9 mouse cellular contexts compared by ENCODE assay signal in genomic region chr10:127325454-127326016, GRCm38 (mm10). TPM values are rescaled to one million over a fixed set of nuclear protein-coding genes. Genes with fewer than 3 reads are reported as not detected.
A peak's percentile ranks its signal among the peaks of the same experiment; 100 is the strongest.
DNase-seq lines count a peak whose midpoint lies in the region; ATAC-seq lines count a peak whose summit lies in the region.
"Had no signal": no experiment of that assay in that cellular context is flagged by ENCODE, and none has a peak within 500 bp of the region (broad histone marks: within the 10 kb centered on the region; RNA-seq: fewer than 3 reads in every experiment).

No protein-coding gene starts in this region.

- H3K4me2 ChIP-seq in midbrain, embryonic 12.5 days (replicated peaks): peak overlapping the region; percentile 58; the same call in 1 of the 2 replicates

- H3K36me3 ChIP-seq in heart, embryonic 10.5 days: no peaks in the 10 kb centered on the region
- H3K36me3 ChIP-seq in midbrain, embryonic 12.5 days: no peaks in the 10 kb centered on the region

- no peak for DNase-seq in heart, embryonic 10.5 days (ENCODE audit: low spot score)
- DNase-seq in heart, adult 18-20 months: no peak
- DNase-seq in CD4-positive, CD25-positive, alpha-beta regulatory T cell, adult 2 months (ENCODE audit: low read depth, low spot score): peak; percentile 56
- DNase-seq in adrenal gland, postnatal 4 days (ENCODE audit: low spot score in 2 of 2): no peak
- DNase-seq in adrenal gland, adult (ENCODE audit: inconsistent age in 2 of 2, low spot score in 1 of 2): no peak

- H3K4me3 ChIP-seq in heart, embryonic 10.5 days: peak overlapping the region; percentile 66
- peak overlapping the region; percentile 37; the same call in 1 of the 2 replicates for H3K4me3 ChIP-seq in midbrain, embryonic 12.5 days

- no peak overlapping the region for H3K9ac ChIP-seq in midbrain, embryonic 12.5 days (replicated peaks)

- H3K4me1 ChIP-seq in heart, embryonic 10.5 days: peaks cover 29% of the 10 kb centered on the region
- H3K4me1 ChIP-seq in midbrain, embryonic 12.5 days: peaks cover 12% of the 10 kb centered on the region

- H3K27me3 ChIP-seq in heart, embryonic 10.5 days (ENCODE audit: insufficient read depth, poor library complexity, severe bottlenecking): peaks cover 100% of the 10 kb centered on the region
- peaks cover 94% of the 10 kb centered on the region for H3K27me3 ChIP-seq in midbrain, embryonic 12.5 days
- H3K27me3 ChIP-seq: CH12.LX had no signal

- no peaks in the 10 kb centered on the region for H3K9me3 ChIP-seq in heart, embryonic 10.5 days
- H3K9me3 ChIP-seq in midbrain, embryonic 12.5 days: no peaks in the 10 kb centered on the region

- WGBS in heart, embryonic 10.5 days: 29% methylated on average over 14 of the region's 14 CpGs
- WGBS in midbrain, embryonic 12.5 days: 33% methylated on average over 14 of the region's 14 CpGs

- ATAC-seq in granulocyte monocyte progenitor cell, adult 5-6 weeks (replicated peaks; ENCODE audit: poor library complexity, severe bottlenecking): peak; percentile 25
- no peak for ATAC-seq in midbrain, embryonic 12.5 days (ENCODE audit: low FRiP score, low read depth)
- no peak for ATAC-seq in activated CD4-positive, CD25-positive, alpha-beta regulatory T cell, adult 4 months

- H3K27ac ChIP-seq in heart, embryonic 10.5 days: peak overlapping the region; percentile 62; the same call in 1 of the 2 replicates
- no peak overlapping the region for H3K27ac ChIP-seq in midbrain, embryonic 12.5 days (replicated peaks)

RNA-seq across cellular contexts. Expression of gene Arhgap9, which starts 3.8 kb away (rescaled TPM):
- 0.87 and 3.1 TPM in 2 replicates for polyA plus RNA-seq in heart, embryonic 10.5 days (2016; fragmentation: Nextera tagmentation; extraction: Ambion mirVana)
- 1 to 10 TPM; 4.0 to 5.4 TPM for total RNA-seq in heart, adult 18-20 months (2021)
- 46.0 and 53.1 TPM in 2 replicates for total RNA-seq in granulocyte monocyte progenitor cell, adult 5-6 weeks (2014; fragmentation: Nextera tagmentation)
- 34.7 and 51.8 TPM in 2 replicates for total RNA-seq in granulocyte monocyte progenitor cell, adult 5-6 weeks (2017)
- polyA plus RNA-seq in midbrain, embryonic 12.5 days (2016; fragmentation: Nextera tagmentation; extraction: Ambion mirVana): 0.86 and 1.1 TPM in 2 replicates
- total RNA-seq in adrenal gland, postnatal 4 days (2021): 1 to 10 TPM; 2.9 to 4.2 TPM
- polyA plus RNA-seq in activated CD4-positive, CD25-positive, alpha-beta regulatory T cell, adult 4 months (2017; shearing (Covaris generic)): 100 to 1,000 TPM; 125 TPM

RNA-seq across cellular contexts. Expression of gene Mars, which starts 13.9 kb away (rescaled TPM):
- 119 and 140 TPM in 2 replicates for polyA plus RNA-seq in heart, embryonic 10.5 days (2016; fragmentation: Nextera tagmentation; extraction: Ambion mirVana)
- 10 to 100 TPM; 43.7 to 44.8 TPM for total RNA-seq in heart, adult 18-20 months (2021)
- total RNA-seq in granulocyte monocyte progenitor cell, adult 5-6 weeks (2014; fragmentation: Nextera tagmentation): 63.0 and 105 TPM in 2 replicates
- total RNA-seq in granulocyte monocyte progenitor cell, adult 5-6 weeks (2017): 193 and 221 TPM in 2 replicates
- 156 and 166 TPM in 2 replicates for polyA plus RNA-seq in midbrain, embryonic 12.5 days (2016; fragmentation: Nextera tagmentation; extraction: Ambion mirVana)
- 10 to 100 TPM; 85.5 to 89.5 TPM for total RNA-seq in adrenal gland, postnatal 4 days (2021)
- polyA plus RNA-seq in activated CD4-positive, CD25-positive, alpha-beta regulatory T cell, adult 4 months (2017; shearing (Covaris generic)): 10 to 100 TPM; 21.6 to 21.9 TPM

RNA-seq across cellular contexts. Expression of gene Gli1, which starts 16.2 kb away (rescaled TPM):
- polyA plus RNA-seq in heart, embryonic 10.5 days (2016; fragmentation: Nextera tagmentation; extraction: Ambion mirVana): 0.91 and 4.8 TPM in 2 replicates
- total RNA-seq in heart, adult 18-20 months (2021): under 1 TPM; 0.82 to 0.87 TPM
- total RNA-seq in granulocyte monocyte progenitor cell, adult 5-6 weeks (2014; fragmentation: Nextera tagmentation): not detected in 2 replicates
- total RNA-seq in granulocyte monocyte progenitor cell, adult 5-6 weeks (2017): not detected in 2 replicates
- polyA plus RNA-seq in midbrain, embryonic 12.5 days (2016; fragmentation: Nextera tagmentation; extraction: Ambion mirVana): 3.7 and 4.1 TPM in 2 replicates
- total RNA-seq in adrenal gland, postnatal 4 days (2021): 10 to 100 TPM; 16.4 to 17.2 TPM
- polyA plus RNA-seq in activated CD4-positive, CD25-positive, alpha-beta regulatory T cell, adult 4 months (2017; shearing (Covaris generic)): under 1 TPM; 0.15 to 0.75 TPM

RNA-seq across cellular contexts. Expression of gene Inhbe, which starts 28.7 kb away (rescaled TPM):
- 0.04 TPM in 1 of 2 replicates, not detected in the other for polyA plus RNA-seq in heart, embryonic 10.5 days (2016; fragmentation: Nextera tagmentation; extraction: Ambion mirVana)
- not detected for total RNA-seq in heart, adult 18-20 months (2021)
- not detected in 2 replicates for total RNA-seq in granulocyte monocyte progenitor cell, adult 5-6 weeks (2014; fragmentation: Nextera tagmentation)
- not detected in 2 replicates for total RNA-seq in granulocyte monocyte progenitor cell, adult 5-6 weeks (2017)
- polyA plus RNA-seq in midbrain, embryonic 12.5 days (2016; fragmentation: Nextera tagmentation; extraction: Ambion mirVana): not detected in 2 replicates
- total RNA-seq in adrenal gland, postnatal 4 days (2021): 1 to 10 TPM in 1 of 2 experiments, under 1 TPM in 1; 0.06 to 2.5 TPM
- polyA plus RNA-seq in activated CD4-positive, CD25-positive, alpha-beta regulatory T cell, adult 4 months (2017; shearing (Covaris generic)): under 1 TPM in 1 of 2 experiments, not detected in 1; 0.07 TPM

RNA-seq across cellular contexts. Expression of gene Mbd6, which starts 36.7 kb away (rescaled TPM):
- polyA plus RNA-seq in heart, embryonic 10.5 days (2016; fragmentation: Nextera tagmentation; extraction: Ambion mirVana): 11.3 and 16.9 TPM in 2 replicates
- total RNA-seq in heart, adult 18-20 months (2021): 10 to 100 TPM; 16.7 to 20.2 TPM
- 53.3 and 72.1 TPM in 2 replicates for total RNA-seq in granulocyte monocyte progenitor cell, adult 5-6 weeks (2014; fragmentation: Nextera tagmentation)
- 4.1 TPM in 2 replicates for total RNA-seq in granulocyte monocyte progenitor cell, adult 5-6 weeks (2017)
- polyA plus RNA-seq in midbrain, embryonic 12.5 days (2016; fragmentation: Nextera tagmentation; extraction: Ambion mirVana): 20.3 and 21.7 TPM in 2 replicates
- total RNA-seq in adrenal gland, postnatal 4 days (2021): 10 to 100 TPM; 89.7 to 92.6 TPM
- 10 to 100 TPM in 1 of 2 experiments, 1 to 10 TPM in 1; 4.0 to 10.6 TPM for polyA plus RNA-seq in activated CD4-positive, CD25-positive, alpha-beta regulatory T cell, adult 4 months (2017; shearing (Covaris generic))

Comparison
In these comparisons a context has a peak if more than half of its experiments do, and no peak if none do; other contexts are left out.
1. RNA of gene Arhgap9, which starts 3.8 kb away (total RNA-seq): 34.7 to 53.1 TPM in granulocyte monocyte progenitor cell, adult 5-6 weeks; 4.0 to 5.4 TPM in heart, adult 18-20 months and 2.9 to 4.2 TPM in adrenal gland, postnatal 4 days; every median in the first group is over 4 times any median in the second.
2. RNA of gene Gli1, which starts 16.2 kb away (total RNA-seq): 16.4 to 17.2 TPM in adrenal gland, postnatal 4 days; 0.82 to 0.87 TPM in heart, adult 18-20 months and not detected in granulocyte monocyte progenitor cell, adult 5-6 weeks; every median in the first group is over 4 times any median in the second.